Mouse (Mus musculus): Measurements from ENCODE around the gene Tnni3.
"Not testable (repeated sequence)": the region's sequence is repeated elsewhere in the genome, so short reads cannot be mapped to it uniquely, and the experiment has no call there.

DNA sequence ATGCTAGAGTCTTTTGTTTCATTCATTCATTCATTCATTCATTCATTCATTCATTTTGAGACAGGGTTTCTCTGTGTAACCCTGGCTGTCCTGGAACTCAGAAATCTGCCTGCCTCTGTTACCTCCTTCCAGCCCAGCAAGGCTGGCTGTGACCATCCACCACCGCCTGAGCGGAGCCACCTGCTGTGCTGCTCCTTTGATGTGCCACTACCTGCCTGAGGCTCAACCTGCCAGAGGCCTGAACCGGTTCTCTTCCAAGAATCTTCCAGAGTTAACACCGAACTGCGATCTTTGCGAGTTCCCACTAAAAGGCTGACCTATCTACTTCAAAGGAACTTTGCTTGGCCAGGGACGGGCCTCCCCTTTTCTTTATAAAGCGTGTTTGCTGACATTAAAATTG, 6.1 kb upstream of the Tnni3 start:
- TF ChIP-seq CTCF (IDR thresholded peaks at IDR 0.05; ENCODE audit: borderline replicate concordance, insufficient read depth, low read length); POLR2A (IDR thresholded peaks at IDR 0.05; ENCODE audit: low read depth, low read length): not testable (repeated sequence)
